Mouse (Mus musculus) erythroblast, embryonic 14.5 days (primary cell): ENCODE measurements at regions not wholly inside any gene's neighbourhood (a gene's known extent, or its start where the extent isn't known, plus 50 kb on each side); places are given as distances from the start of the nearest gene placed in this dataset.

ENCODE experiments used
- GATA1 ChIP-seq: IDR thresholded peaks from 2 replicates; pipeline ENCODE4 v1.6.1; 2012; ENCODE audit warnings: low read length, inconsistent platforms, mixed read lengths
- TAL1 ChIP-seq: IDR thresholded peaks from 3 replicates; pipeline ENCODE4 v1.6.1; 2012; ENCODE audit warnings: low read length, inconsistent platforms, mixed read lengths

- no peak for TF ChIP-seq GATA1
- TF ChIP-seq TAL1 = no peak
Measured at GRCm38 (mm10) chr9:47242051-47242450, 243.5 kb downstream of the Gm4791 start.
